Mouse (Mus musculus): Measurements from ENCODE around the gene Hoxc9.

Hoxc9 gene

GRCm38 (mm10) chr15:102956906-102957305, 19.3 kb upstream of the Hoxc9 start:
- DNase-seq: no peak

- no peak for DNase-seq
Observed at GRCm38 (mm10) chr15:102959663-102960191, 16.5 kb upstream of the Hoxc9 start.

GRCm38 (mm10) chr15:102961728-102962127, 14.5 kb upstream of the Hoxc9 start:
- DNase-seq: no peak

GRCm38 (mm10) chr15:102962492-102962891, 13.7 kb upstream of the Hoxc9 start:
- DNase-seq: no peak

GRCm38 (mm10) chr15:102963259-102963658, 13.0 kb upstream of the Hoxc9 start:
- no peak for DNase-seq

- DNase-seq: no peak
Observed at GRCm38 (mm10) chr15:102963671-102964640, 12.3 kb upstream of the Hoxc9 start.

GRCm38 (mm10) chr15:102965003-102965891, 11.0 kb upstream of the Hoxc9 start:
- no peak for DNase-seq

GRCm38 (mm10) chr15:102965892-102966775, 10.1 kb upstream of the Hoxc9 start:
- DNase-seq: peak; percentile 74 to 78

- no peak for DNase-seq
Observed at GRCm38 (mm10) chr15:102966776-102967311, 9.4 kb upstream of the Hoxc9 start, which contains the start of gene Hoxc10. TSS of gene Hoxc10 (plus strand) at chr15:102966796.

- DNase-seq: no peak
Observed at GRCm38 (mm10) chr15:102967312-102967510, 9.0 kb upstream of the Hoxc9 start, which contains the start of gene Hoxc5. TSS of gene Hoxc5 (plus strand) at chr15:102967443.

- no peak for DNase-seq
Observed at GRCm38 (mm10) chr15:102967511-102968397, 8.5 kb upstream of the Hoxc9 start.

GRCm38 (mm10) chr15:102969296-102969695, 6.9 kb upstream of the Hoxc9 start:
- DNase-seq: no peak

GRCm38 (mm10) chr15:102970740-102971139, 5.5 kb upstream of the Hoxc9 start:
- DNase-seq: no peak

GRCm38 (mm10) chr15:102972254-102972653, 4.0 kb upstream of the Hoxc9 start:
- DNase-seq: no peak

GRCm38 (mm10) chr15:102972753-102973152, 3.5 kb upstream of the Hoxc9 start:
- no peak for DNase-seq

GRCm38 (mm10) chr15:102975034-102975433, 1.2 kb upstream of the Hoxc9 start:
- DNase-seq: no peak

GRCm38 (mm10) chr15:102975688-102976111, 539 bp upstream of the Hoxc9 start:
- no peak for DNase-seq

- no peak for DNase-seq
Observed at GRCm38 (mm10) chr15:102976631-102977422, 588 bp downstream of the Hoxc9 start.

GRCm38 (mm10) chr15:102977423-102977974, 1.3 kb downstream of the Hoxc9 start:
- no peak for DNase-seq

Measured in cerebellum, postnatal 10 days (tissue).